Mouse (Mus musculus): Measurements from ENCODE around the gene Trim58.

Trim58 gene

DNA sequence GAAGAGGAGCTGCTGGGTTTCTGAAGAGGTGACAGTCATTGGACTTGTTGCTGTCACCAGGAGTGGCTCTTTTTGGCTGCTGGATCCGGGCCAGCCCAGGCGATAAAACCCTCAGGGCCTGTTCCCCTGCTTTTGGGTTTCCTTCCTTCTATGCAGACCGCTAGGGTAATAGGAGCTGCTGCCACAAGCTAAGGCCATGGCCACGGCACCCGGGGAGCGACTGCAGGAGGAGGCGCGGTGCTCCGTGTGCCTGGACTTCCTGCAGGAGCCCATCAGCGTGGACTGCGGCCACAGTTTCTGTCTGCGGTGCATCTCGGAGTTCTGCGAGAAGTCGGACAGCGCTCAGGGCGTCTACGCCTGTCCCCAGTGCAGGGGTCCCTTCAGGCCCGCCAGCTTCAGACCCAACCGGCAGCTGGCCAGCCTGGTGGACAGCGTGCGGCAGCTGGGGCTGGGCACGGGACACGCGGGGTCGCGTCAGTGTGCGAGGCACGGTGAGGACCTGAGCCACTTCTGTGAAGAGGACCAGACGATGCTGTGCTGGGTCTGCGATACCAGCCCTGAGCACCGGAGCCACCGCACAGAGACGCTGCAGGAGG lies at the start of gene Trim58:
TSS of gene Trim58 (plus strand) at position 194 of the 596 bp plus-strand sequence.
- no peak for DNase-seq (ENCODE audit: low read depth, low spot score)

DNA sequence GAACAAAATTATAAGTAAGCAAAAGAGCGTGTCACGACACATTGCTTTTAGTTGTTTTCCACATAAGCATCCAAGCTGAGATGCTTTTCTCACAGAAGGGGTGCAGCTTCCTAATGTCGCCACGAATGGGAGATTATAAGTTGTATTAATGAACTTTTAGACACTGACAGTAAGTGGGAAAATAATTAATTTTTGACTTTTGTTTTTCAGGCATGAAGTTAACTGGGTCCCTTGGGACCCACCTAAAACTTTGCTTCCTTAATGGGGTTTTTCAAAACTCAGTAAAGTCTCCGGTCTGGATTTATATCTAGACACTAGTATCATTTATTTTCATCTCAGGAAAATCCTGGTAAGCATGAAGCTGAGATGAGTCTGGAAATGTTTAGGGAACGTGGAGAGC lies 45.5 kb upstream of the Trim58 start, which contains the start of gene Olfr324:
TSS of gene Olfr324 (plus strand) at position 301 of the 400 bp plus-strand sequence.
- no peak for DNase-seq (ENCODE audit: low read depth, low spot score)

DNA sequence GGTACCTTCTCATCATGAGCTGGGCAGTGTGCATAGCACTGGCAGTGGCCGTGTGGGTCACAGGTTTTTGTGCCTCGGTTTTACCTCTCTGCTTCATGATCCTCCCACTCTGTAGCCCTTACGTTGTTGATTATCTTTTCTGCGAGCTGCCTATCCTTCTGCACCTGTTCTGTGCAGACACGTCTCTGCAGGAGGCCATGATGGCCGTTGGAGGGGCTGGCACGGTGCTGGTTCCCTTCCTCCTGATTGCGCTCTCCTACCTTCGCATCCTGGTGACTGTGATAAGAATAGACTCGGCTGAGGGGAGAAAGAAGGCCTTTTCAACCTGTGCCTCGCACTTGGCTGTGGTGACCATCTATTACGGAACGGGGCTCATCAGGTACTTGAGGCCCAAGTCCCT lies 42.4 kb upstream of the Trim58 start:
- DNase-seq (ENCODE audit: low read depth, low spot score) = no peak

DNA sequence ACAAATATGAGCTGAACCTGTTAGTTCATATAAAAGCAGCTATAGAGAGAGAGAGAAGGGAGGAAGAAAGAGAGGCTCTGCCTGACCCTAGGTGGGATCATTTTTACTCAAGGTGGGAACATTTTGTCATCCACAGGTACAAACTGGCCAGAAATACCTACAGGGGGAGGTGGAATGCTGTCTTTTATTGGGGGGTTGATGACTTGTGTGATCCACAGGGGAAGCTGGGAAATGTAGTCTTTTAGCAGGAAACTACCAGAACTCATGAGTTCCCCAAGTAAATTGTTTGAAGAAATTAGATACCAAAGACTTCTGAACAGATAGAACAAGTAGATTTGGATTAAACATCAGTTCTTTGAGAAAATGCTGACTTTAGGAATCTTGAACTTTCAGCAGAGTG lies 38.2 kb upstream of the Trim58 start:
- DNase-seq (ENCODE audit: low read depth, low spot score) = no peak

DNA sequence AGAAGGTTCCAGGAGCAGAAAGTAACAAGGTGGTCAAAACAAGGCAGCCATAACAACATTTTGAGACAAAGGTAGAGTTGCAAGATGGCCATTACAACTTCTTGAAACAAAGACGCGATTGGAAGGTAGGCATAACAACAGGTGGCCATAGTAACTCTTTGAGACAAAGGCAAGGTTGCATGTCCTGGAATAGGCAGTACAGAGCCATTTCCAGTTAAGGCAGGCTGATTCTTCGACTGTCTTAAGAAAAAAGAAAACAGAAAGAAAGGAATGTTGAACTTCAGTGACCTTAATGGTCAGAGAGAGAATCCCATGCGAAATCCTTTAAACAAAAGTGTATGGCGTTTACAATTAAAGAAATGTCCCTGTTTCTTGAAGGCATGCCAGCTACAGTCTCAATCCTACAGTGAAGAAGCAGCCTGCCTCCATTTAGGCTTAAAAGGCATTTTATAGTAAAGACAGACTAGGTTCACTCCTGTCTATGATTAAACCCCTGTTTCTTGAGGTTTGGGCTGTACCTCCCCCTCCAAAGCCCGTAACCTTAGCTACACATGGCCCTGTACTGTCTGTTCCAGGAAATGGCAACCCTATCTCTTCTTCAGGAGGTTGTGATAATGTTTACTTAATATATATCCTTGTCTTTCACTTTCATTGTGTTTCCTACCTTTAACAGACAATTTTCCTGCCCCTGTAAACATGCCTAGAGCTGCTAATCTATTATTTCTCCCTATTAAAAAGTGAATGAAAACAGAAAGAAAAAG lies 37.3 kb upstream of the Trim58 start:
- no peak for DNase-seq (ENCODE audit: low read depth, low spot score)

DNA sequence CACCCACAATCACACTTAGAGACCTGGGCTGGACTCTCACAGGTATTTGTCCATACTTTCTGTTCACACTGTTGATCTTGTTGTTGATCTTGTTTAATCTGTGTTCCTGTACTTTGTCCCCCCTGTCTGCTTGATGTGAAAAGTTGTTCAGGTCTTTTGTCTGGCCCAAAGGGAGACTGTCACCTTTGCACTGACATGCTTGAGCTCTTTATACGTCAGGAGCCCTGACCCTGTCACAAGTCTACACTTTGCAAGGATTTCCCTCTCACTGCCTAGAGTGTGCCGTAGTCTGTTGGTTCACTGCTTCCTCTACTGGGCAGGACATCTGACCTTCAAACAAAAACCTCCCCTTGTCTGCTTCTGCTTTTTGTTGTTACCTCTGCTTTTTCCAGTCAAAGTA lies 35.6 kb upstream of the Trim58 start:
- no peak for DNase-seq (ENCODE audit: low read depth, low spot score)

DNA sequence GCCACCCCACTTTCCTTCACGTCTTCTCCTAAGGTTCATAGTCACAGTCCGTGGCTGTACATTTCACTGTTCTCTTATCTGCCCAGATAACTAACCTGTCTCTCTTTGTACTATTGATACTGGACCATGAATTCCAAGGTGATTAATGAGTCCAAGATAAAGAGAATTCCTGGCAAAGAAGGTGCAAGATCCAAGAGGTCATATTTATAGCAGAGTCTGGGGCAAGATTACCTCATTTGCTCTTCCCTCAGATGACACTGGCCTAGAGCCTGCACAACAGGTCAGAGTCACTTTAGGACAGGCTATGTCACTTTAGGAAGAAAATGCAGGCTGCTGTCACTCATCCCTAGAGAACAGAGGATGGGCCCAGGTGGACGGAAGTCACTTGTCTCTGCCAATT lies 35.0 kb upstream of the Trim58 start:
- DNase-seq (ENCODE audit: low read depth, low spot score) = no peak

DNA sequence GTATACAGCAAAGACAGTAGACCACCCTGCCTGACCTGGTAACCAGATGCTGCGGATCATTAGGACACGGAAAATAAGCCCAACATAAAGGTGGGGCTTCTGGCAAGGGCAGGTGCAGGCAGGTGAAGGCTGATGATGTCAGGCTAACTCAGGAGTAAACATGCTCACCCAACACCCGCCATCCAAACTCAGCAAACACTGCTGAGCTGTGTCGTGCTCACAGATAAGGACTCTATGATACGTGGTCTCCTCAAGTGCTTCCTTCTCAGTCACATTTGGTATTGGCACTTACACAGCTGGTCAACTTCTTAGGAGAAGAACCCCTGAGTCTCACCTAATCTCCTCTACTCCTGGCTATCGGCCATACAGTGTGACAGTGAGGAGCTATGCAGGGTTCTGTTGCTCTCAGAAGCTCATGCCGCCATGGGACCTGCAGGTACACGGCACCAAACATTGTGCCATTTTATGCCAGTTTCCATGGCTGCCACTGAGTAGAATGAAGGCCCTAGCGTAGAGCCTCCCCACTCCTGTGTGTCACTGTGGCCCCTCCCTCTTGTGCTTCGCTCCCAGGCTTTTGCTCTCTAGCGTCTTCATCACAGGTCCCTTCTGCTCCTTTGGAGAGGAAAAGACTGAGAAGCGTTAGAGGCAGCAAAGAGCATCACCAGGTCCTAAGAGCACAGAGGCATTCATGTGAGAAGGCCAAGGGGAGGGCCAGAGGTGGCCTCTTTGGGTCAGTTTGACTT lies 33.9 kb upstream of the Trim58 start:
- DNase-seq (ENCODE audit: low read depth, low spot score) = no peak

DNA sequence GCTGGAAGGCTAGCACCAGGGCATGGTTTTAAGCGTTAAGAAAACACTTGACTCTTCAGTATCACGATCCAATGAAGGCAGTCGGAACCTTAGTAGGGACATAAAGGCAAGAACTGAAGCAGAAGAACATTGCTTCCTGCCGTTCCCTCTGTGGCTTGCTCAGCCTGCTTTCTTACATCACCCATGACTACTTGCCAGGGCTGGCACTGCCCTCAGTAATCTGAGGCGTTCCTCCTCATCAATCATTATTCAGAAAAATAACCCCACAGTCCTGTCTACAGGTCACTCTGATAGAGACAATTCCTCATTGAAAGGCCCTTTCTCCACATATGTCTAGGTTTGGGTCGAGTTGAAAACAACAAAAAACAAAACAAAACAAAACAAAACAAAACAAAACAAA lies 33.2 kb upstream of the Trim58 start:
- no peak for DNase-seq (ENCODE audit: low read depth, low spot score)

DNA sequence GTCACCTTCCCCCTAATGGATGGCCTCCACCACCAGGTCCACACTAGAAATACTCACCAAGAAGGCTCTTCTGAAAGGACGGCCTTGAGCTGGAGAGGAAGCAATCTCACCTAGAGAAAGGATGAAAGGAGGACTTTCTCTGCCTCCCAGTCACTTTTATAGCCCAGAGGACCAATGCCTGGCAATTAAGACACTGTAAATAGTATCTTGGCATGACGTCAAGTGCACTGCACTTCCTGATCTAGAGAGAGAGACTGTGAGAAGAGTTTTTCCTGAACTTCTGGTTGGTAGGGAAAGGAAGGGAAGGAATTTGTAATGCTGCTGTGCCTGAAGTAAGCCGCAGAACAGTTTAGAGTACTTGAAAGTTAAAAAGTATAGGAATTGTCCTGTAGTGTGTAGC lies 26.9 kb upstream of the Trim58 start:
- no peak for DNase-seq (ENCODE audit: low read depth, low spot score)

DNA sequence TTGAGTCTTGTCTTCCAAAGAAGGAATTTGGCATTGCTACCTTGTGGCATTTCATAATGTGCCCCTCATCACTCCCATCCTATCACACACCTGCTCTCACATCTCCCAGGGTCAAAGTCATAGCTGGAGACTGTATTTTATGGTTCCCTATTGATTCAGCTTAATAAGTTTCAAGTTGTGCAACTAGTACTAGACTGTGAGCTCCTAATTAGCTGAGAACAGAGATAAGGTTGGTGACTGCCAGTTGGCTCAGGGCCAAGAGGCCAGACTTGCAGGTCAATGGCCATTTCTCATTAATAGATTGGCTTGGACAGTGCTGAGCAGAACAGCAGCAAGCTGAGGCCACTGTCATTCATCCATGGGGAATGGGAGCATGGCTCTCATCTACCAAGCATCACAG lies 25.7 kb upstream of the Trim58 start:
- DNase-seq (ENCODE audit: low read depth, low spot score) = no peak

DNA sequence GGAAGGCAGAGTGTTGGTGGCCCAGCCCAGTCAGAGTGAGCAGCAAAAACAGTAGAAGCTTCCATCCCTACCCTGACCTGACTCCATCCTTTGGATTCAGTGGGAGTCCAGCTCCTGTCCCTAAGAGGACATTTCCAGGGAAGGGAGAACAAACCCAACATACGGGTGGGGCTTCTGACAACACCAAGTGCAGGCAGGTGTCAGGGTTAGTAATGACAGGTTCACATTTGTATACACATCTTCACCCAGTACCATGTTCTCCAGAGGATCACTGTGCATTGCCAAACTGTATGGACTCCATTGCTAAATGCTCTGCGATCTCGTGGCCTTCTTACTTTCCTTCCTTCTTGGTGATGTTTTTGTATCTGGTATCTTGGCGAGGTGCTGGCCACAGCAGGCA lies 24.3 kb upstream of the Trim58 start, which contains the start of gene 2210407C18Rik:
TSS of gene 2210407C18Rik (minus strand) at position 101 of the 400 bp plus-strand sequence.
- DNase-seq (ENCODE audit: low read depth, low spot score) = no peak

DNA sequence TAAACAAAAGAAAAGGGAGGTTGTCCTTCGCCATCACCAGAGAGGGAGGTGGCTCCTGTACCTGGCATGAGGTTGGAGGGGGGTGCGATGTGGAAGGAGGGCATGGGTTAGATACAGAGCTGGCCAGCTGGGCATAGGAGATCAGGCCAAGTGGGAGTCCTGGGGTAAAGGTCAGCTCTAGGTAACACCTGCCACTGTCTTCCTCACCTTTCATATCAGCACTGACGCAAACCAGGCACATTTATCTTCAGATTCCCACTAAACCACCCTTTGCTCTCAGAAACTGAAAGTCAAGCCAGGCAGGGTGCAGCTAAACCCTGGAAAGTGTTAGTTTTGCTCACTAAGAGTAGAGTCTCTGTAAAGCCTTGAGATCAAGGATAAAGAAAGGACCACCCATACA lies 21.9 kb upstream of the Trim58 start:
- DNase-seq (ENCODE audit: low read depth, low spot score) = no peak

DNA sequence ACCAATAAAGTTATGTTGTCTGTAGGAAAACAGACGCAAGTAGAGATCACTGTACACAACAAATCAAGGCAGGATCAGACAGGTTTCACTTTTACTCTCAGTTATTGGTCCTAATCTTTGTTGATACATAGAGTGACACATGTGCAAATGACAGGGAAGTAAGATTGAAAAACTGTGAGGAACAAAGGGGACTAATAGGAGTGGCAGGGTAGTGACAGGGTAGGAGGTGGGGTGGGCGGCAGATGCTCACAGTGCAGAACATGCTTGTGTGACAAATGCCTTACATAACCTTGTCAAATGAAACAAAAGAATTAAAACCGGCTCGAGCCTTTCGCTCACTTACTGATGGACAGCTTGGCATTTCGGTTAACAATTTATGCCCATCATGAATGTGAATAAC lies 21.5 kb upstream of the Trim58 start:
- DNase-seq (ENCODE audit: low read depth, low spot score) = no peak

DNA sequence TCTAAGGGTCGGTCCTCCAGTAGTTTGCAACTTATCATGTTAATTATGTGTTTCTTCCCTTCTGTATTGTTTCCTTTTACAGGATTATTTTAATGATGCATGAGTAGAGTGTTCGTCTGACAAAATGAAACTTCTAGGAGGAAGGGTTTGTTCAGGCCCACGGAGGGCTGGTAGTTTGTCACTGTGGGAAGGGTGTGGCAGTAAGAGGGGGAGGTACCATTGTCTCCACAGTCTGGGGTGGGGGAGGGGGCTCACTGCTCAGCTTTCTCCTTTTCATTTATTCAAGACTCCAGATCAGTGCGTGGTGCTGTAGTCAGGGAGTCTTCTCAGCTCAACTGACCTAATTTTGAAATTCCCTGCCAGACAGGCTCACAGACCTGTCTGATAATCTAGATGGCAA lies 14.1 kb upstream of the Trim58 start:
- no peak for DNase-seq (ENCODE audit: low read depth, low spot score)

DNA sequence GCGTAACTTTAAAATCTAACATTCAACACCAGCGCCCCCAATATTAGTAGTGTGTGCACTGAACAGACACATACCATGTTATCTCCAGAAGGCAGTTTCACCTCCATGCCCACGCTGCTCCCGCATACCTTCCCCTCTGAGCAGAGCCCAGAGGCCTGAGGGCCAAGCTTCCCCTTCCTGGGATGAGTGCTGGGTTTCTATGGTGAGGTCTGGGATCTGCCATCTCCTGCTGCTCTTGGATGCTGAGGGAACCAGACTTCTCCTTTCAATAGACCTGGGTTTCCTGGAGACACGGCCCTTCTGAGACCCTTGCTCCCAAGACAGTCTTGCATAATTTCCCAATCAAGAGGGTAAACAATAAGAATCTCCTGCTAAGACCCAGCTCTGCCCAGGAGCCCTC lies 9.9 kb upstream of the Trim58 start, which contains the start of gene Olfr323:
TSS of gene Olfr323 (minus strand) at position 101 of the 400 bp plus-strand sequence.
- no peak for DNase-seq (ENCODE audit: low read depth, low spot score)

DNA sequence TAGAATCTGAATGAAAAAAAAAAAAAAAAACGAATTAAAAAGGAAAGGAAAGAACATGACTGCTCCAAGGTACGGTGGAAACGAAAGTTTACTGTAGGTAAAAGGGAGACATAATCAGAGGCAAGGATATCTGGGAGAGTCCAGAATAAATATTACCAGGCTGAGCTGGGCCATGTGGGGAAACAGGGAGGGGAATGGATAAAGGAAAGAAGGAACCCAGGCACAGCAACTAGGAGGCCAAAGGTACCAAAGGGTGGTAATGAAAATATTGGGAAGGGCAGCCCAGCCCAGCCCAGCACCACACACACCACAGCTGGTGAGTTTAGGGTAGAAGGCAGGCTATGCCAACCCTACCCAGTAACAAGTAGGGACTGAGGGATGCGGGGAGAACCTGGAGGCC lies 5.4 kb upstream of the Trim58 start:
- DNase-seq (ENCODE audit: low read depth, low spot score) = no peak

DNA sequence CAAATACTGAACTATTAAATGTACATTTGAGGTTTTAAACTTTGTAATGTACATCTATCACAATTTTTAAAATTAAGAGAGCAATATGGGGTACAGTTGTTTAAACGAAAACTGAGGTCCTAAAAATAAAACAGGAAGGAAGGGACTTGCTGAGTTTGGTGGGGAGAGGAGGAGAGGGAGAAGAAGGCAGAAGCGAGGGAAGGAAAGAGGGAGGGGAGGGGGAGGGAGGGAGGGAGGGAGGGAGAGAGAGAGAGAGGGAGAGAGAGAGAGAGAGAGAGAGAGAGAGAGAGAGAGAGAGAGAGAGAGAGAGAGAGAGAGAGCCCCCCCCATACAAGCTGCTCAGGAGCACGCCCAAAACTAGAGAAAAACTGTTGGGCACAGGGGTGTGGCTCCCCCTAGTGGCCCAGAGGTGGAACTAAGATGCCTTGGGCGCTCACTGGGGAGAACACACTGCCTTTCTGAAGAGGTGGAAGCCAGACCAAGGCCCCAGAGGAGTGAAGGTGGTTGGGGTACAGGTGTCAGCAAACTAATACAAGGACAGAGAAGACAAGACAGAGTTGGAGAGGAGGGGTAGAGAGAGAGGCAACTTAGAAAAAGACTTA lies 3.8 kb upstream of the Trim58 start:
- peak; percentile 28 for DNase-seq (ENCODE audit: low read depth, low spot score)

DNA sequence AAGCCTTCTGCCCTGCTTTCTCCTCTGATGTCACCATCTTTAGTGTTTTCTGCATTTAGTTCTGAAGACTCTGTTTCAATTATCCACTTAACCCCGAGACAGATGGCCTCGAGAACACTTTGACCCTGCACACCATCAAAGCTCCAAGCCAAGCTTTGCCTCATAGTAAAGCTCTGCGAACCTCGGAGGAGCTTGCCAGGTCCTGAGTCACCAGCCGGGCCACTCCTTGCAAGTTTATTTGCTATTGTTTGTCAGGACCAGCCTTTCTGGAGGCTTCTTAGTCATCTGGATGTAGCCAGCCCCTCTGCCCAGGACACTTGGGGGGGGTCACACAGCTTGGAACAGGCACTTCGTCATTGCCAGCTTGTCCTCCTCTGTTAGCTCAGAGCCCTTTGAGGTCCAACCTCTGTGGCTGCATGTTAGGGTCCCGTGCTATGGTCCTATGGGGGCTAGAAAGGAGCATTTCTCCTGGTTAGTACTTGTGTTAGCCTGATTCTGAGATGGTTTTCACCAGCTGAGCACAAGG lies 2.0 kb upstream of the Trim58 start:
- no peak for DNase-seq (ENCODE audit: low read depth, low spot score)

DNA sequence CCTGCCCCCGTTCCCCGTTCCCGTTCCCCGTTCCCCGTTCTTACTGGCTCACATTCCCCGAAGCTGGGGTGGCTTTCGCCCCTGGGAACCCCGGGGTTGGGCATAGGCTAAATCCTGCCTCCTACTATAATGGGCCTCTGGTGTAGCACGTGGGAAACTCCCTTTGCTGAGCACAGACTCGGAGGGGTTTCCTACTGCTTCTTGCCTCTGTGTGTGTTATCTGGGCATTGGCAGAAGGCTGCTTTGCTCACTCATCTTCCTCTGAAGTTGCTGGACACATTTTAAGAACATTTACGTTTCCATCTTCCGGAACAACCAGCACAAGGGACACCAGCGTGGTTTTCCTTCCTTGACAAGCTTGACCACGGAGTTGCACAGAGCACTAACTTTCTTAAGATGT lies 792 bp downstream of the Trim58 start:
- no peak for DNase-seq (ENCODE audit: low read depth, low spot score)

DNA sequence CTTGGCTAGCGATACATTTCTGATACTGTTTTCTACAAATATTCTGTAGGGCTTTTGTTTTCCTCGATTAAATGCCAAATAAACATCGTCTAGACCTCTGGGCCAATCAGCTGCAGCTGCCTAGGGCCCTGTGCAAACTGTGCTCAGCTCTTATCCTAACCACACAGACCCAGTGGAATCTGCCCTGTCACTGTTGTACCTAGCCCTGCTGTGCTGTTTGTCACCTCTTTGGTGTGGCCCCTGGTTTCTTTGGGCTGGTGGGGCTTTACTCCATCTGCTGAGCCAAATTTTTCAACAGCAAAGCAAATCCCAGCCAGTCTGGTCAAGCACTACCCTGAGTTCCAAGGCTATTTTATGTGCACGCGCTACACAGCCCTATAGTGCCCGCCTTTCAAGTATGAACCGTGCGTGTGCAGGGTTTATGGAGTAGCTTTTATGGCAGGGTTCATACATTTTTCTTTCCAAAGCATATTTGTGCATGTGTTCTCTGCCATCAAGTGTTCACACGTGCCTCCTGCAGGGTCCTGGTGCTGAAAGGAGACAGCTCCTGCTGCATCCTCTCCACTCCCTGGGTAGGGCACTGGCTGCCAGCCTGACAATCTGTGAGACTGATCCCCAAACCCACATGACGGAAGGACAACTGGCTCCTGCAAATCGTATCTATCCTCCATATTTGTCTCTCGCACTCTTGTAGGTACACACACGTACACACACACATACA lies 1.5 kb downstream of the Trim58 start:
- DNase-seq (ENCODE audit: low read depth, low spot score) = no peak

All from retina, postnatal 7 days (tissue).